Mouse (Mus musculus) brain, adult 2 months (tissue): ENCODE data around the gene D430042O09Rik.
"Not testable (repeated sequence)": the region's sequence is repeated elsewhere in the genome, so short reads cannot be mapped to it uniquely, and the experiment has no call there.

Source experiments
- DNase-seq: peaks from one replicate; pipeline ENCODE4 v3.0.0; 2011; ENCODE audit warnings: low read depth, low spot score

D430042O09Rik gene

DNA sequence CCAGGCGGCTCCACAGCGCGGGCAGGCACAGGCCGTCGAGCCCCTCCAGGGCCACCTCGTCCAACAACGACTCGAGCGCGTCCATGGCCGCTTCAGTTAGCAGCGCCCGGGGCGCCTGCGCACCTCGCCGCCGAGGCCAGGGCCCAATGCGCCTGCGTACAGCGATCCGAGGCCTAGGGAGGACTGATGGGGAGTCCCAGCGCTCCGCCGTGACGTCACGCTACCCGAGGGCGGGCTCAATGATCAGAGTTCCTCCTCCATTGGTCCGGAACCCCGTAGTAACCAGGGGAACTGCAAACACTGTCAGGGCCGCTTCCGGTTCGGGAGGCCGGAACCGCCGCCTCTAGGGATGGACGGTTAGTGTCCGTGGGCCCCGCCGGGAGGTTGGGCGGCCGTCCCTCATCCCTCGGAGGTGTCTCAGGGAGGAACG is at the start of gene D430042O09Rik, which contains the start of gene Gtf3c1:
Gene D430042O09Rik (plus strand): TSS at position 296 of the 430 bp plus-strand sequence.
Gene Gtf3c1 (minus strand): TSS at position 188 of the 430 bp plus-strand sequence.
- peak; percentile 100 for DNase-seq

DNA sequence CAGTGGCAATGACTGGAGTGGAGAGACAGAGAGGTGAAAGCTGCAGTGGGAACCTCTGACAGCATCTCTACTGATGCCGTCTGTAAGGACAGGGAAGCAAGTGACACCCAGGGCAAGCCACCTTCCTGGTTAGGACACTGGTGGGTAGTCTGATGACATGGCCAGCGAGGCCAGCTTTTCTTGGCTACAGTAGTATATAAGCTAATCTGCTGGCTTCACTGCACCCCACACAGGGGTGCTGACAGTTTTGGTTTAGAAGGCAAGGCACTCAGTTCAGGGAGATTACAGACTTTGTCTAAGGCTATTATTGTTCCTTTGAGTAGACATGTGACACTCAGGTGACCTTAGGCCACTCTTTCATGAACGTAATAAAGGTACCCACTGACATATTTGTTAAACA is 44.0 kb upstream of the D430042O09Rik start:
- no peak for DNase-seq

DNA sequence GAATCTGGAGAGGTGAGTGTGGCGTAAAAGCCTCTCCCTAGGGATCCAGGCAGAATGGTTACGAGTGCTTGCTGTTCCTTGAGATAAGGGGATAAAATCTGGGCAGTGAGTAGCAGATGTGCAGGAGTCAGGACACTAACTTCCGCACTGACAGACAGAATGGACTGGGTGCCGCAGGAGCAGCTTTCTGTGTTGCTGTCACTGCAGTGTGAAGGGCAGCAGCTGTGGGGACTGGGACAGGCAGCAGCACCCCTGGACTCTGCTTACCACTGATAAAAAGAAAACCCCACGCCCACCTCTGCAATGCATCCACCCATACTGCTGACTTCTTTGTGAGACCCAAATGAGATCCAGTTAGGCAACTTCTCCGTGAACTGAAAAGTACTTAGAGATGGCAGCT is 36.8 kb upstream of the D430042O09Rik start:
- DNase-seq = no peak

DNA sequence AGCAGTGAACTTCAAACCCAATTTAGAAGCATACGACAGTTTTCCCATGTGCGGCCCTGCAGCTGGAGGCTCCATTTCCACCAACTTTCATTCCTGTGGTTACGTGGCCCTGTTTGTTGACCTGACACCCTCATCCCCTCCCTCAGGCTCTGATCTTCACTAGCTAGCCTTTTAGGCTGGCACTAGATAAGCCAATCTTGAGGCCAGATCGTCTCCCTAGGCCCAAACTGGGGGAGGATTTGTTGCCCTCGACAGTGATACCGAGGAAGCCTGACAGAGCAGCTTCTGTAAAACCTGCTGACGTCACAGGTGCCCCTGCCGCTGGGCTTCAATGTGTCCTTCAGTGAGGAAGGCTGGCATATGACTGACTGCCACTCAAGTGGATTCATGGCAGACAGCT is 36.3 kb upstream of the D430042O09Rik start:
- no peak for DNase-seq

DNA sequence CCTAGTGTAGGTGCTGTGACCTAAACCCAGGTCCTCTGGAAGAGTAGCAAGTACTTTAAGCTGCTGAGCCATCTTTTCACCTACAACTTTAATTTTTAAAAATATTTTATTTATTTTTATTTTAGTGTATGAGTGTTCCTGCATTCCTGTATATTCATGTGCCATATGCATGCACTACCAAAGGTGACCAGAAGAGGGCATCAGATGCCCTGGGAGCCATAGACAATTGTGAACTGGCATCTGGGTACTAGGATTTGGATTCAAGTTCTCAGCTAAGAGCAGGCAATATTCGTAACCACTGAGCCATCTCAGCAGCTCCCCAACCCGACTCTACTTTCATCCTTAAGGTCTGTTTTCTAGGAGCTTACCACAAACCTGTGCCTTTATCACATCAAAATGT is 32.8 kb upstream of the D430042O09Rik start:
- peak; percentile 67 for DNase-seq

DNA sequence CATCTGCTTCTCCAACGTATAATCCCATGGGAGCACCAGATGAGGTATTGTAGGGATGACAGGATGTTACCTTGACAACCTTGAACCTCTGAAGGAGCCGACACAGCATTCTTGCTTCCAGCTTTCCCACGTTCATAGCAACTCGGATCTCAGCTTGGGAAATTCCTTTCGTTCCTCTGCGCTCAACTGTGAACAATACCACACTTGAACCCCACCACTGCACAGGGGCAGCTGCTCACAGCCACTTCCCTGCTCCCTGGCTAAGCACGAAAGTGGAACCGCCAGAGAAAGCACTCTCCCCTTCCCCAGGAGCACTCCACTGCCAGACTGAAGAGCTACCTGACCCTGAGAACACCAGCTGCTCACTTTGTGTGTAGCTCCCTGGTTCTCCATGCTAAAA is 28.9 kb upstream of the D430042O09Rik start:
- peak; percentile 27 for DNase-seq

DNA sequence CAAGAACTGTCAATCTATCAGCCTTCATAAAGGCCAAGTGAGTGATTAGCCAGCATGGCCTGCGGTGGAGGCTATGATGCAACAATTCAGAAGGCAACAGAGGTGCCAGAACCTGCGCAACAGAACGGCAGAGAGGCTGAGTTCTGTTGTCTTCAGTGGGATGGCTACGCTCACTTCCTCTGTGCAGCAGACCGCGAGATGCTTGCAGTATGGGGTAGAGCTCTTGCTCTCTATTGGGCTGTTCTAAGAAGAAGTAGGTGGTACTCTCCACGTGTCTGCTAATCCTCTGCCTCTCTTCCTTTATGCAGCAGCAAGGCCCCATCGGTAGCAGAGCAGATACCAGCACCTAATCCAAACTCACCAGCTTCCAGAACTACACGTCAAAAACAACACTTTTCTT is 27.8 kb upstream of the D430042O09Rik start:
- peak; percentile 55 for DNase-seq

DNA sequence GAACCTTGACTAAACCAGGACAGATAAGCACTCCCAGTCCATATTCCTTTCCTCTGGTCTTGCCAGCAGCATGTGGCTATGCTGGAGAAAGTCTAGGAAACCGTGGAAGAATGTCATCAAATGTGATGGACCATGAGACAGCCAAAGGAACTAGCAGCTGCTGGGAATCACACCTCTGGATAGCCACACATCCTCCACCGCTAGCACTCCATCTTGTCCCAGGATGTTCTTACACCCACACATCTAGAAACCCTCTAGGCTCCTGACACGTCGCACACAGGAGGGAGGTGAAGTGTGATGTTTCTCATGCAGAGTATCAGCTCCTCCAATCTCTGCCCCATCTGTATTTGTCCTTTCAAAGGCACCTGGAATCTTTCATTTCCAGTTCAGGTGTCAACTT is 17.2 kb upstream of the D430042O09Rik start:
- peak; percentile 67 for DNase-seq

DNA sequence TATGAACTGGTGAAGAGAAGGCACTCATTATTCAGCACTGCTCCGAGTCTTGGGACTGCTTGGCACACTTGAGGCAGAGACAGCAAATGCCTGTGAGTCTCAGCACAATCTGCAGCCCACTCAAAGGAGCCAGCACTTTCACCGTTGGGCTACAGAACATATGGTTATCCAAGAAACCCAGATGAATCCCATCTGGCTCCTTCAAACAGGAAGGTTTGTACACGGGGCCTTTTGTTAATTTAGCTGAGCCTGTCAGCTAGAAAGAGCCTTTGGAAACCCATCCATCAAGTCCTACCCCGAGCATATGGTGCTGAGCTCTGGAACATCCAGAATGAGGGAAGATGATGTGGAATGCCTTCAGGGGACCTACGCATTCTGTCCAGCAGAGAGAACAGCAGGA is 13.6 kb upstream of the D430042O09Rik start:
- peak; percentile 90 for DNase-seq

DNA sequence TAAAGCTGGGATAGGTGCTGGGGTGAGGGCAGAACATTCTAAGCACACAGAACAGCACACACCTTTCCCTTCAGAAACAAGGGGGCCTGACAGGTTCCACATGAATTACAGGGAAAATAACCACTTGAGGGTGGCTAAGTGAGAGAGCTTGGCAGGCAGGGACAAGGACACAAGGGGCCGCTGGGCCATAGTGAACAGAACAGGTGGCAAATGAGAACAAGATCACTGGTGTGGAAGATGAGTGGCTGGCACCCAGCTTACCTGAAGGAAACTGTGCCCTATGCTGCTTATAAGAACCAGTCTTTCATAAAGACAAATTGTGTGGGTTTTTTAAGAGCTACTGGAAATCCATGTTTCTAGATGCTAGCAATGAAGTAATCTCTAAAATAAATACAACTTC is 4.9 kb upstream of the D430042O09Rik start:
- DNase-seq = peak; percentile 63

DNA sequence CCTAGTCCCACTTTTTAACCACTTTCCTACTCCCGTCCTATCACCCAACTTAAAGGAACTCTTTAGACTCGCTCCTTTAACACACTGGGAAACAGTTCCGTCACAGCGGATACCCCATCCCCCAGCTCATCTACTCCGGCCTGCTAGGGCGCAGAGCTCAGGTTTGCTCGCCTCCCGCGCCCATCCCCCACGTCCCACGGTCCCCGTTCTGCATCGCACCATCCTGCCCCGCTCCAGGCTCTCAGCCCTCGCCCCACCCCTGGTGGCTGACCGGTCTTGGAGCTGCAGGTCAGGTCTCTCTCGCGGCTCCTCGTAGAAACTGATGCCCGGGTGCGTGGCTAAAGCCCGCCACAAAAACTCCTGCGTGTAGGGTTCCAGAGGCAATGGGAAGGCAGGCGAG is 502 bp upstream of the D430042O09Rik start:
- peak; percentile 53 for DNase-seq

DNA sequence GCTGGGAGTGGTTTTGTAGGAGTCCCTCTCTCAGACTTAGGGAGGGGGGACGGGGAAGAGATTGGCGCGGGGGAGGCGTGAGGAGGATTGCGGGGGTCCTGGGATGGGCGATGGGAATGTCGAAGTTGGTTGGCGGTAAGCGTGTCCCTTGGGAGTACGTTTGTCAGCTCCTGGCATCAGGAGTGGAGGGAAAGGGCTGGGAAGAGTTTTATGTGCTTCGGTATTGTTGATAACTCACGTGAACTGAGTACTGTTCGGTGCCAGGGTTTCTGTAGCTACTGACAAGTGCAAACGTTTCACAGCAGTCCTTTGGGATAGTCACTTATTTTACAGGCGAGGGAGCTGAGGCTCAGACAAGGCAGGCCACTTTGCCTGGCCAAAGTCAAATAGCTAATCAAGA is 412 bp downstream of the D430042O09Rik start:
- no peak for DNase-seq

DNA sequence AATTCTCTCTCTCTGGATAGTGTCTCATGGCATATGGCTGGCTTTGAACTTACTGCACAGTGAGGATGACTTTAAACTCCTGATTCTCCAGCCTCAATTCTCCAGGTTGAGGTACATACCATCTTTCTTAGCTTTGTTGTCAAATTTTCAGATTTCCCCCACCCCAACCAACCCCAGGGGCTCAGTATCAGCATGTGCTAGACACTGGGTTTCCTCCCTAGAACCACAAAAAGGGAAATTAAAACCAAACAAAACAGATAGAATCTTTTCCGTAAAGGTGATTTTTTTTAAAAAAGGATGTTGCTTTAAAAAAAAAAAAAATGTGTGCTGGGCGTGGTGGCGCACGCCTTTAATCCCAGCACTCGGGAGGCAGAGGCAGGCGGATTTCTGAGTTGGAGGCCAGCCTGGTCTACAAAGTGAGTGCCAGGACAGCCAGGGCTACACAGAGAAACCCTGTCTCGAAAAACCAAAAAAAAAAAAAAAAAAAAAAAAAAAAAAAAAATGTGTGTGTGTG is 5.9 kb downstream of the D430042O09Rik start:
- DNase-seq = not testable (repeated sequence)

DNA sequence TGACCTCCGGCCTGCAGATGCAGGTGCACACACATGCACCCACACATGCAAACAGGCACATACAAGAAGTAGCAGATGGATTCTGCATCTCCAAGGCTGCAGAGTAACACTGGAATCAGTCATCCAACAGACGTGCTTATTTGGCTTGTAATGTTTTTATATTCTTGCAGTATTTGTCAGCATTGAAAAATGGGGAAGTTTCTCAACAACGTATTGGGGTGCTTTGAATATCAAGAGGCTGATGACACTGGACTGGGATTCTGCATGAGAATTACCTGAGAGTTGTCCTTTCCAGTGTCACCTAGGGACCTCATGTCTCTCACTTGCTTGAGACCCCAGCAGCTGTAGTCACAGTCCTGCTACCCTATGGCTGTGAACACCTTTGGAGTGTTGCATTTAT is 7.1 kb downstream of the D430042O09Rik start:
- DNase-seq = no peak

DNA sequence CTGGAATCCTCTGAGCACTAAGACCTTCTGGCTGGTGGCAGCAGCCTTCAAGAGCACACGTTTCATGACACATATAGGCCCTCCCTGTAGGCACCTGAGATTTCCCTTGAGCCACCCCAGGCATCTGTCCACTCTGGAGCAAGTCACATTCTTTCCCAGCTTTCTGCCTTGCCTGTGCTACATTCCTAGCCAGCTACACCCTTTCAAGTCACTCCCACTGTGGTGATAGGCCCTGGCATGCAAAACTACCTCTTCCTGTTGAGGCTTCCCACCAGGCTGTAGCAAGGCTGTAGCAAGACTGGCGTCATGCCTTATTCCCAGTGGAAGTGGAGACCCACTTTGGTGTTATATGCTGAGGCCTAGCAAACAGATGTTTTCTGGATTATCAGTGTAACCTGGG is 9.0 kb downstream of the D430042O09Rik start:
- DNase-seq = no peak

DNA sequence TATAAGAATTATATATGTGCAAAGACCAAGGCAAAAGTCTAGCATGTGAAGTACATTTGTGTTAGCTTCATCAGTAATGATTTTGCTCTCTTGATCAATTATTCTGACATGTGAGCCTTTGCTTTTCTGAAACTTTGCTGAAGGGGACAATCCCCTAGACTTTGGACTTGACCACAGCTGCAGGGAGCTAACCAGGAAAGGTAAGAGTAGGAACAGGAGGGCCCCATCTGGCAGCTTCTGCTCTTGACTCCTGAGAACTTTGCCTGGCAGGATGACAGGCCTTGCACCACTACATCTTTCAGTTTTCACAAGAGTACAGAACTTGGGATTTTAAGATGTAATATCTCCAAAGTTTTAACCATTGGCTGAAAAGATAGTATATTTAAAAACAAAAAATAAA is 9.9 kb downstream of the D430042O09Rik start:
- no peak for DNase-seq

DNA sequence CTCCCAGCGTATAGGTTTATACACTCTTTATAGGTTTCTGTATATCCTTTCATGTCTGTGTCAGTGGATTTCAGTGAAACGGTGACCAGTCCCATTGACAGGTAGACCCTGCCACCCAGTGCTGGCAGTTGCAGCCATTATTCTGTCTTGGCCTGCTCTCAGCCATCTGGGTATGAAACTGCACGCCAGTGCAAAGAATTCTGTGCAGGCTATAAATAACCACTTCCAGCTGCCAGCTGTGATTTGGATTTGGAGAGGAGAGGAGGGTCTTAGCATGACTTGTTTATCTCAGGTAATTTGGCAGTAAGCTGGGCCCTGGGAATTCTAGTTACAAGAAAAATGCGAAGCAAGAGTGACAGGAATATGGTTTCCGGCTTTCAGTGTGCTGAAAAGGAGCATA is 12.7 kb downstream of the D430042O09Rik start:
- DNase-seq = peak; percentile 23

DNA sequence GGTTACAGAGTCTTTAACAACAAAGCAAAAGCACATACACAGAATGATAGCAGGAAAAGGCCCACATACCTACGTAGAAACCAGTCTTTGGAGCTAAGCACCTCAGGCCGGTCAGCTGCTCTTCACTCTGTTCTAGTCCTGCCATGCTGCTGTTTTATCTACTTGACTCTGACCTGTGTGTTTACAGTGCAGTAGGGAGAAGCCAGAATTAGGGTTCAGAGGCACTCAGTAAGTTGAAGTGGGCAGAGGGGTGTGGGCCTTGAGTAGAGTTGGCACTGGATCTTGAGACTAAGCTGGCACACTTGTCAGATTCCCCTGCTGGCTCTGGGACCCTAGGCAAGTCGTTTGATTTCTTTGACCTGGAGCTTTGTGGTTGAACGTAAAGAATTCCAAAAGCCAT is 13.3 kb downstream of the D430042O09Rik start:
- no peak for DNase-seq

DNA sequence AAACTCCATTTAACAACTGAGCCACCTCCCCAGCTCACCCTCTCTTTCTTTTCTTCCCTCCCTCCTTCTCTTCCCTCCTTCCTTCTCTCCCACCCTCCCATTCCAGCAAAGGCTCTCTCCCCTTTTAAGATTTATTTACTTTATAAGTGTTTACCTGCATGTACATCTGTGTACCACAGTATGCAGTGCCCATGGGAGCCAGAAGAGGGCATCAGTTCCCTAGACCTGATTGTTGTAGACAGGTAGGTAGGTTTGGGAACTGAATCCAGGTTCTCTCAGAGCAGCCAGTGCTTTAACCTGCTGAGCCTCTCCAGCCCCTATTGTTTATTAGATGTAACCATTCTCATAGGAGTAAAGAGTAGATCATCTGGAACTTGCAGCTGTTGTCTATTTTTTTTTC is 14.4 kb downstream of the D430042O09Rik start:
- no peak for DNase-seq

DNA sequence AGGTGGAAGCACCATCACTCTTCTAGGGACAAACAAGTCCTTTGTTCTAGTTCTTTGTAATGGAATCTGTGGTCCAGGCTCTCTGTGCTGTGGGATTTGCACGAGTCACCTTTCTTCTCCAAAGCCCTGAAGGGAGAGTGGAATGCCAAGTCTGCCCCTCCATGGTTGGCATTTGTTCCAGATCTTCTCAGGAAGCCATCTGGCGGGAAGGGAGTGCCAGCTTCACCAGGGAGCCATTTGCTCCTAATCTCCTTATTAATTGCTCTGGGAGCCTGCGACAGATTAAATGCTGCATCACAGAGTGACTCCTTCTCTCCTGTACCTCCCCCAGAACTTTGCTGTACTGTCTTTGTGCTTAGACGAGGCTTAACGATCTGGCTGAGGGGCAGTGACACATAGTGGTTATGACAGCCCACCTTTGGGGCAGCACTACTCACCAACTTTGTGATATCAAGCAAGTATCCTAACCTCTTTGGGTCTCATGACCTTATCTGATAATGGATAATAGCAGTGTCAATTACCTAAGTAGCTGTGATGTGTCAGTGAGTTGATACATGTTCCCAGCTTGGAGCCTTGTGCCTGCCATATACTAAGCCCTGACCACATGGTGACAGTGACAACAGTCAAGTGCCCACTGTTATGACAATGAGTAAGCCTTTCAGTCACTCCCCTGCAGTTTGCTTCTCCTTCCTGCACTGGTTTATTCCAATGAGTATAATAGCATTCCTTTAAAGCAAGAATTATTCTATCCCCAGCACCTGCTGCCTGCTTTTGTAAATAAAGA is 15.7 kb downstream of the D430042O09Rik start:
- DNase-seq = peak; percentile 95

DNA sequence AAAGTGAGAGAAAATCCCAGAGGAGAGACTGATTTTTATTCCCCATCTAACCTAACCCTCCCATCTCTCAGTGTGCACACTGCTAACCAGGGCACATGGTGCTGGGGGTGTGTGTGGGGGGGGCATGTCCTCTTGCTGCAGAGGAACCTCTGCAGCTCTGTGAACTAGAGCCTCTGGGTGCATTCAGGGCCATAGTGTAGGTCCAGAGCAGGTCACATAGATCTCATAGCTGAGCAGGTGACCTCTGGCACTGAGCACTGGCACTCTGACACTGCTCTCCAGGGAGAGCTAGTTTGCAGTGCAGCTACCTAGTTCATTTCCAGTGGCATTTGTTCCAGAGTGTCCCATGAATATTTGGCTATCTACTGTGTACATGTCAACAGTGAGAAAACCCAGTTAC is 24.0 kb downstream of the D430042O09Rik start:
- DNase-seq = no peak

DNA sequence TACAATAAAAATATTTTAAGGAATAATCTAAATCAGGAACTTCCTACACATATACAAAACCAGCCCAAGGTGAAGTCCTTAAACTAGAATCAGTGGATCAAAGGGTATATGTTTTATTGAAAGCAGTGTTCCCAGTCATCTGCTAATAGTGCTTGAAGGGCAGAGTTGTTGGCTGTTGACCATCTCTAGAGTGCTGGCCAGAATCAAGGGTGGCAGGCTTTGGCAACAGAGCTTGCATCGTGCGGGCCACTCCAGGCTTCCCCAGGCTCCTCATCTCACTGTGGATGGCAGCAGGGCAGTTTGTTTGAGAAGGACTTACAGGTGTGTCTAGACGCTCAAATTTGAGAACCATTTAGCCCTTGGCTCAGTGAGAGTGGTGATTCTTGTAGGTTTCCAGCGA is 26.1 kb downstream of the D430042O09Rik start:
- DNase-seq = no peak

DNA sequence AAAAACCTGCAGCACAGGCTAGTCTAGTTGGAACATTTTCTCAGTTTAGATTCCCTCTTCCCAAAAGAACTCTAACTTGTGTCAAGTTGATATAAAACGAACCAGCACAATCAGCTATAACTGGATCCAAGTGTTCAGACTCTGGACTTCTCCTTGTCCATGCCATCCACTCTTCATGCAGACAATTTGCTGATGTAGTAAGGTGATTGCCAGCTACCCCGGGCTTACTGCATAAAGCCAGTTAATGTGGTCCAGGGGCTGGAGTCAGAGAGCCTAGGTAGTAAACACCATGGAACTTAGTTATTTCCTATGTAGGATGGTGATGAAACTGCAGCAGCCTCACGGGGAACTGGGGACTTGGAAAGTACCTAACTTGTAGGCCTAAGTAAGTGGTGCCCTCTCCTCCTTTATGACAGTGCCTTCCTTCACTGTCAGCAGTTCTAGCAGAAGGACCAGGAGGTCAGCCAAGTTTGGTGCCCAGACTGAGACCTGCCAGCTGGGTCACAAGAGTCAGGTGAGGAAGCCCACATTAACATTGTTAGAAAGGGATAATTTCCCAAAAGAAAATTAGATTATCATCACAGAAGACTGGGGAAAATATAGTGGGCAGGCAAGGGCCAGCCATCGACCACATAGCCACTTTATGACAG is 28.8 kb downstream of the D430042O09Rik start:
- DNase-seq = no peak
